Mouse (Mus musculus) MEL (cell line): ENCODE results near the gene Kif6. TPM values are rescaled to one million over a fixed set of nuclear protein-coding genes. Genes with fewer than 3 reads are reported as not detected.

Experiments
- DNase-seq: peaks from one replicate; pipeline ENCODE4 v3.0.0; 2011; ENCODE audit warnings: low read depth, low spot score
- H3K27ac ChIP-seq: 2 replicates; pipeline ENCODE4 v1.5.1; 2012; ENCODE audit warnings: low read depth, mild to moderate bottlenecking, control low read depth, low read length, moderate library complexity; ENCODE audit not compliant: control insufficient read depth
- H3K27me3 ChIP-seq, 2 experiments: fragments of 150-350 bp in 1 of 2; sonication (generic) in 1 of 2; 2 replicates each; pipeline ENCODE4 v1.6.1; 2012; ENCODE audit warnings: low read length in 2 of 2, mild to moderate bottlenecking in 2 of 2, improper control_type of control experiment in 1 of 2, moderate library complexity in 1 of 2; ENCODE audit not compliant: insufficient read depth in 2 of 2, control insufficient read depth in 1 of 2
- H3K36me3 ChIP-seq, 2 experiments: 2 replicates each; pipeline ENCODE4 v1.6.1; 2012 to 2014; ENCODE audit warnings: low read length in 2 of 2, improper control_type of control experiment in 1 of 2, inconsistent platforms in 1 of 2, mild to moderate bottlenecking in 1 of 2; ENCODE audit not compliant: insufficient read depth in 2 of 2, control insufficient read depth in 1 of 2
- H3K4me1 ChIP-seq, 2 experiments: fragments of 150-350 bp in 1 of 2; sonication (generic) in 1 of 2; 2 replicates each; pipeline ENCODE4 v1.6.1; 2012; ENCODE audit warnings: low read length in 2 of 2, improper control_type of control experiment in 1 of 2, mild to moderate bottlenecking in 1 of 2; ENCODE audit not compliant: insufficient read depth in 2 of 2, control insufficient read depth in 1 of 2
- H3K4me3 ChIP-seq, 2 experiments: fragments of 150-350 bp in 1 of 2; sonication (generic) in 1 of 2; 2 replicates each; pipeline ENCODE4 v1.5.1; 2012; ENCODE audit warnings: low read depth in 2 of 2, low read length in 2 of 2, mild to moderate bottlenecking in 2 of 2, moderate library complexity in 2 of 2, control low read depth in 1 of 2, improper control_type of control experiment in 1 of 2; ENCODE audit not compliant: control insufficient read depth in 1 of 2, insufficient read depth in 1 of 2
- H3K79me2 ChIP-seq: 2 replicates; pipeline ENCODE4 v1.6.1; 2012; ENCODE audit warnings: mild to moderate bottlenecking, low read length, moderate library complexity; ENCODE audit not compliant: control insufficient read depth, poor library complexity, insufficient read depth
- H3K9ac ChIP-seq: 2 replicates; pipeline ENCODE4 v1.6.1; 2012; ENCODE audit warnings: low read depth, mild to moderate bottlenecking, control low read depth, low read length, moderate library complexity; ENCODE audit not compliant: control insufficient read depth, poor library complexity, severe bottlenecking
- H3K9me3 ChIP-seq: fragments of 150-350 bp; sonication (generic); replicated peaks from 2 replicates; pipeline ENCODE4 v1.6.1; 2012; ENCODE audit warnings: mild to moderate bottlenecking, low read length, improper control_type of control experiment, moderate library complexity; ENCODE audit not compliant: insufficient read depth
- BHLHE40 ChIP-seq: IDR thresholded peaks from 2 replicates; pipeline ENCODE4 v1.6.1; 2012; ENCODE audit warnings: low read depth, mild to moderate bottlenecking, inconsistent platforms, low read length, improper control_type of control experiment, borderline replicate concordance
- CHD1 ChIP-seq: IDR thresholded peaks from 2 replicates; pipeline ENCODE4 v1.6.1; 2012; ENCODE audit warnings: low read depth, mild to moderate bottlenecking, inconsistent platforms, low read length, improper control_type of control experiment
- CHD2 ChIP-seq: IDR thresholded peaks from 2 replicates; pipeline ENCODE4 v1.6.1; 2011; ENCODE audit warnings: low read length, improper control_type of control experiment
- CTCF ChIP-seq, 3 experiments: IDR thresholded peaks in 2 of 3; conservative IDR thresholded peaks in 1 of 3; 2 replicates each; pipeline ENCODE4 v1.5.1; 2011 to 2012; ENCODE audit warnings: low read length in 3 of 3, low read depth in 2 of 3, mild to moderate bottlenecking in 2 of 3, improper control_type of control experiment in 1 of 3, inconsistent platforms in 1 of 3, mixed read lengths in 1 of 3, moderate library complexity in 1 of 3; ENCODE audit not compliant: control insufficient read depth in 1 of 3, insufficient read depth in 1 of 3, poor library complexity in 1 of 3, severe bottlenecking in 1 of 3
- EP300 ChIP-seq, 2 experiments: IDR thresholded peaks; 2 replicates each; pipeline ENCODE4 v1.6.1; 2011; ENCODE audit warnings: improper control_type of control experiment in 2 of 2, low read length in 2 of 2, low read depth in 1 of 2, mild to moderate bottlenecking in 1 of 2
- ETS1 ChIP-seq: IDR thresholded peaks from 2 replicates; pipeline ENCODE4 v1.6.1; 2012; ENCODE audit warnings: low read depth, mild to moderate bottlenecking, inconsistent platforms, low read length, improper control_type of control experiment, moderate library complexity
- HCFC1 ChIP-seq: IDR thresholded peaks from 2 replicates; pipeline ENCODE4 v1.6.1; 2012; ENCODE audit warnings: low read depth, mild to moderate bottlenecking, inconsistent platforms, low read length, improper control_type of control experiment, moderate library complexity
- JUND ChIP-seq: IDR thresholded peaks from 2 replicates; pipeline ENCODE4 v1.6.1; 2011; ENCODE audit warnings: low read depth, mild to moderate bottlenecking, improper control_type of control experiment, low read length
- MAFK ChIP-seq: IDR thresholded peaks from 2 replicates; pipeline ENCODE4 v1.6.1; 2011; ENCODE audit warnings: low read depth, mild to moderate bottlenecking, low read length, improper control_type of control experiment, borderline replicate concordance
- MAZ ChIP-seq: IDR thresholded peaks from 2 replicates; pipeline ENCODE4 v1.6.1; 2012; ENCODE audit warnings: low read depth, mild to moderate bottlenecking, inconsistent platforms, low read length, improper control_type of control experiment
- MEF2A ChIP-seq: IDR thresholded peaks from 2 replicates; pipeline ENCODE4 v1.6.1; 2014; ENCODE audit warnings: low read depth, mild to moderate bottlenecking, inconsistent platforms, low read length, improper control_type of control experiment; ENCODE audit not compliant: poor library complexity, insufficient replicate concordance, severe bottlenecking; ENCODE audit errors: extremely low read depth
- MXI1 ChIP-seq: IDR thresholded peaks from 2 replicates; pipeline ENCODE4 v1.6.1; 2011; ENCODE audit warnings: mild to moderate bottlenecking, low read depth, low read length, improper control_type of control experiment
- NELFE ChIP-seq: IDR thresholded peaks from 2 replicates; pipeline ENCODE4 v1.6.1; 2011; ENCODE audit warnings: low read depth, low read length, improper control_type of control experiment
- POLR2A ChIP-seq, 2 experiments: IDR thresholded peaks; 2 replicates each; pipeline ENCODE4 v1.6.1; 2011 to 2012; ENCODE audit warnings: low read length in 2 of 2, mild to moderate bottlenecking in 2 of 2, control low read depth in 1 of 2, improper control_type of control experiment in 1 of 2, low read depth in 1 of 2, moderate library complexity in 1 of 2; ENCODE audit not compliant: control insufficient read depth in 1 of 2, insufficient read depth in 1 of 2, poor library complexity in 1 of 2
- TBP ChIP-seq: IDR thresholded peaks from 2 replicates; pipeline ENCODE4 v1.8.0; 2011; ENCODE audit warnings: low read depth, low read length, improper control_type of control experiment
- TCF12 ChIP-seq: IDR thresholded peaks from 2 replicates; pipeline ENCODE4 v1.6.1; 2014; ENCODE audit warnings: low read depth, mild to moderate bottlenecking, inconsistent platforms, low read length, improper control_type of control experiment, moderate library complexity
- UBTF ChIP-seq: IDR thresholded peaks from 2 replicates; pipeline ENCODE4 v1.6.1; 2012; ENCODE audit warnings: low read depth, mild to moderate bottlenecking, inconsistent platforms, low read length, improper control_type of control experiment, moderate library complexity, borderline replicate concordance; ENCODE audit not compliant: insufficient read depth
- USF1 ChIP-seq: IDR thresholded peaks from 2 replicates; pipeline ENCODE4 v1.6.1; 2014; ENCODE audit warnings: low read depth, mild to moderate bottlenecking, inconsistent platforms, low read length, improper control_type of control experiment, moderate library complexity
- ZMIZ1 ChIP-seq: IDR thresholded peaks from 2 replicates; pipeline ENCODE4 v1.6.1; 2012; ENCODE audit warnings: low read depth, mild to moderate bottlenecking, inconsistent platforms, low read length, improper control_type of control experiment, moderate library complexity
- polyA plus RNA-seq, 2 experiments: library from polyadenylated mRNA; stranded (reverse) in 1 of 2; unstranded in 1 of 2; fragments of >175 nt in 1 of 2; fragments of >200 nt in 1 of 2; gene quantifications; 2 replicates each; pipeline versions ENCODE4 v1.2.1 to v1.2.4; 2012; ENCODE audit warnings: low replicate concordance in 2 of 2, low read depth in 1 of 2; ENCODE audit not compliant: insufficient read length in 2 of 2, insufficient read depth in 1 of 2, missing spikeins in 1 of 2
- total RNA-seq: library from RNA; depleted of rRNA; stranded (reverse); fragments of 300-350 nt; gene quantifications from 2 replicates; pipeline ENCODE4 v1.2.3, GENCODE M21; 2012

The Kif6 gene
- total and polyA plus RNA-seq, 3 experiments, result not detected

DNA sequence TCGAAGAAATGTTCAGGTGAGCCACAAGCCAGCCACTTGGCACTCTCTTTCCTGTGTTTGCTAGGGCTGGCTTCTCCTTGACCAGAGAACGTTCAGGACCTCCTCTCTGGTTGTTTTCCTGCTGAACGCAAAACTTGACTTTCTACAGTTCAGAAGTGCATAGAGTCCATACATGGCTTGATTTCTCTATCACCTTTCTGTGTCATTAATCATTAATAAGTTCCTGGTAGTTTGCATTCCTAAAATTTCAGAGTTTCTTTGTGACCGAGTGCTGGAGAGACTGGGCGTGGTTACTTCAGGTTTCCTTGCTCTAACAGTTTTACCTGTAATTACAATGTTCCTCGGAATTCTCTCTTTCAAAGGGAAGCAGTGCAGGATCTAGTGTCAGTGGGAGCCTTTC is 27.0 kb downstream of the Kif6 start:
- no peaks in the 10 kb centered on the region for H3K36me3 ChIP-seq
- no peak for TF ChIP-seq CHD2
- no peak for TF ChIP-seq CHD1
- TF ChIP-seq CTCF (IDR thresholded peaks at IDR 0.05 in 2 of 3, conservative IDR thresholded peaks at IDR 0.05 in 1 of 3; ENCODE audit: control insufficient read depth in 1 of 3, insufficient read depth in 1 of 3, low read depth in 2 of 3, low read length in 3 of 3, poor library complexity in 1 of 3, severe bottlenecking in 1 of 3), result no peak
- TF ChIP-seq POLR2A (IDR thresholded peaks at IDR 0.05; ENCODE audit: control insufficient read depth in 1 of 2, insufficient read depth in 1 of 2, low read depth in 1 of 2, low read length in 2 of 2, poor library complexity in 1 of 2), result no peak
- TF ChIP-seq MXI1, result no peak
- no peak for TF ChIP-seq BHLHE40
- no peak for TF ChIP-seq USF1
- TF ChIP-seq UBTF, result no peak
- no peak overlapping the region for H3K4me3 ChIP-seq
- no peaks in the 10 kb centered on the region for H3K79me2 ChIP-seq
- DNase-seq, result no peak
- H3K9ac ChIP-seq, result no peak overlapping the region
- H3K27me3 ChIP-seq, result no peaks in the 10 kb centered on the region; a peak in 1 of 4 replicates
- H3K9me3 ChIP-seq, result no peaks in the 10 kb centered on the region
- no peaks in the 10 kb centered on the region for H3K4me1 ChIP-seq
- H3K27ac ChIP-seq, result no peak overlapping the region

DNA sequence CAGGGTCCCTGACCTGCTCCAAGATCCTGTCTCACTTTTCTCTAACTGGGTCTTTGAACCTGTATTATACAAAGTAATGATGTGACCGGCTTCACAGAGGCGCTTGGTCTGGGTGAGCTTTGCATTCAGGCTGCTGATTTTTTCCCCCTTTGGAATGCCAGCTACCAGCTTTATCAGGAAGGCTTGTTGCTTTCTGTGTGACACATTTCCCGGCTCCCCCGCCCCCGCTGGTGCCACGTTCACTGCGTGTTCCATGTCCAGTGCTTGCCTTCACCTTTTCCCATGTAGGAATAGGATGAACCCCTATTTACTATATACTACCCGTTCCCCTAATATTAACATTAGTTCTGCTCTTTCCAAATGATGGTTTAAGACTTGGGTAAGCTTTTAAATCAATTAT is 27.4 kb downstream of the Kif6 start:
- Histone ChIP-seq H3K36me3 (no peaks in the 10 kb centered on the region), H3K79me2 (no peaks in the 10 kb centered on the region), H3K27ac (no peak overlapping the region), H3K4me3 (no peak overlapping the region), H3K27me3 (no peaks in the 10 kb centered on the region; a peak in 1 of 4 replicates), H3K4me1 (no peaks in the 10 kb centered on the region), H3K9ac (no peak overlapping the region), H3K9me3 (no peaks in the 10 kb centered on the region)
- no peak for DNase-seq
- TF ChIP-seq MAFK (no peak), JUND (no peak), HCFC1 (no peak), NELFE (no peak), TBP (no peak), ETS1 (no peak), CTCF (IDR thresholded peaks at IDR 0.05 in 2 of 3, conservative IDR thresholded peaks at IDR 0.05 in 1 of 3; ENCODE audit: control insufficient read depth in 1 of 3, insufficient read depth in 1 of 3, low read depth in 2 of 3, low read length in 3 of 3, poor library complexity in 1 of 3, severe bottlenecking in 1 of 3) (no peak), USF1 (no peak), MEF2A (no peak), MXI1 (no peak), EP300 (IDR thresholded peaks at IDR 0.05; ENCODE audit: low read depth in 1 of 2, low read length in 2 of 2) (no peak), UBTF (no peak), CHD1 (no peak), ZMIZ1 (no peak), TCF12 (no peak), MAZ (no peak)
